Mouse (Mus musculus) kidney, embryonic 16.5 days (tissue): ENCODE results near the gene Prmt7. TPM values are rescaled to one million over a fixed set of nuclear protein-coding genes. Genes with fewer than 3 reads are reported as not detected.

Experiments used
- ATAC-seq: fragments of 200-750 bp; cut with Nextera tagmentation; 2 replicates; pipeline ENCODE4 v1.8.0; 2017; ENCODE audit warnings: moderate TSS enrichment; ENCODE audit not compliant: low FRiP score, low TSS enrichment
- H3K27ac ChIP-seq: fragments of 300-500 bp; sonication (generic); 2 replicates; pipeline ENCODE4 v1.5.1; 2014; ENCODE audit warnings: low read length
- H3K27me3 ChIP-seq: fragments of 300-500 bp; sonication (generic); 2 replicates; pipeline ENCODE4 v1.6.1; 2014; ENCODE audit warnings: low read length, control low read depth, mixed read lengths; ENCODE audit not compliant: insufficient read depth
- H3K36me3 ChIP-seq: fragments of 300-500 bp; sonication (generic); 2 replicates; pipeline ENCODE4 v1.6.1; 2014; ENCODE audit warnings: low read length, control low read depth, mixed read lengths; ENCODE audit not compliant: insufficient read depth
- H3K4me1 ChIP-seq: fragments of 300-500 bp; sonication (generic); 2 replicates; pipeline ENCODE4 v1.6.1; 2014; ENCODE audit warnings: low read length, control low read depth, mixed read lengths; ENCODE audit not compliant: insufficient read depth
- H3K4me2 ChIP-seq: fragments of 300-500 bp; sonication (generic); replicated peaks from 2 replicates; pipeline ENCODE4 v1.6.1; 2014; ENCODE audit warnings: low read depth, low read length
- H3K4me3 ChIP-seq: fragments of 300-500 bp; sonication (generic); 2 replicates; pipeline ENCODE4 v1.5.1; 2014; ENCODE audit warnings: mild to moderate bottlenecking, low read length
- H3K9ac ChIP-seq: fragments of 300-500 bp; sonication (generic); replicated peaks from 2 replicates; pipeline ENCODE4 v1.6.1; 2014; ENCODE audit warnings: low read length
- H3K9me3 ChIP-seq: fragments of 300-500 bp; sonication (generic); 2 replicates; pipeline ENCODE4 v1.6.1; 2016; ENCODE audit warnings: low read length, control low read depth
- WGBS: fragments of 180-500 bp; shearing (Covaris S2); extraction: QIAGEN DNeasy Blood & Tissue Kit; methylation state at CpG from one replicate; pipeline ENCODE4 v1.1.7; 2014; 5-methylcytosine and 5-hydroxymethylcytosine counted together
- polyA plus RNA-seq: library from polyadenylated mRNA; unstranded; fragments of >200 nt; fragmentation: Nextera tagmentation; extraction: Ambion mirVana; gene quantifications from 2 replicates; pipeline ENCODE4 v1.2.1, GENCODE M21; 2015

The Prmt7 gene
- polyA plus RNA-seq, 1 experiment from 2014 or later, result 54.8 TPM

- WGBS, result 3% methylated on average over 13 of the region's 13 CpGs
- peaks cover 25% of the 10 kb centered on the region for H3K36me3 ChIP-seq
- ATAC-seq, result no peak
These were observed 685 bp downstream of the Prmt7 start for GRCm38 (mm10) chr8:106211421-106211820.

GRCm38 (mm10) chr8:106213959-106214358, 3.2 kb downstream of the Prmt7 start:
- H3K27ac ChIP-seq, result no peak overlapping the region
- ATAC-seq, result no peak
- WGBS, result 90% methylated on average over 3 of the region's 3 CpGs
- no peak overlapping the region for H3K4me3 ChIP-seq
- H3K4me2 ChIP-seq, result no peak overlapping the region
- no peaks in the 10 kb centered on the region for H3K9me3 ChIP-seq
- H3K27me3 ChIP-seq, result no peaks in the 10 kb centered on the region
- H3K4me1 ChIP-seq, result peaks cover 8% of the 10 kb centered on the region
- peaks cover 29% of the 10 kb centered on the region for H3K36me3 ChIP-seq
- no peak overlapping the region for H3K9ac ChIP-seq

More at GRCm38 (mm10) chr8:106211421-106211820, 685 bp downstream of the Prmt7 start:
- peaks cover 8% of the 10 kb centered on the region for H3K4me1 ChIP-seq
- H3K27me3 ChIP-seq, result no peaks in the 10 kb centered on the region
- peak overlapping the region; percentile 77 for H3K4me2 ChIP-seq
- peak overlapping the region; percentile 78 for H3K4me3 ChIP-seq
- H3K9ac ChIP-seq, result peak overlapping the region; percentile 82
- peak overlapping the region; percentile 91; the same call in 1 of the 2 replicates for H3K27ac ChIP-seq
- no peaks in the 10 kb centered on the region for H3K9me3 ChIP-seq

- Histone ChIP-seq H3K4me2 (no peak overlapping the region), H3K27ac (no peak overlapping the region), H3K27me3 (no peaks in the 10 kb centered on the region), H3K36me3 (peaks cover 49% of the 10 kb centered on the region), H3K9me3 (no peaks in the 10 kb centered on the region), H3K4me1 (no peaks in the 10 kb centered on the region), H3K4me3 (no peak overlapping the region), H3K9ac (no peak overlapping the region)
- WGBS, result 95% methylated on average over 3 of the region's 3 CpGs
- no peak for ATAC-seq
These were observed 8.9 kb downstream of the Prmt7 start for GRCm38 (mm10) chr8:106219620-106220019.

GRCm38 (mm10) chr8:106226589-106226988, 15.9 kb downstream of the Prmt7 start:
- Histone ChIP-seq H3K9me3 (no peaks in the 10 kb centered on the region), H3K4me1 (no peaks in the 10 kb centered on the region), H3K9ac (no peak overlapping the region), H3K4me3 (no peak overlapping the region), H3K27me3 (no peaks in the 10 kb centered on the region), H3K4me2 (no peak overlapping the region), H3K27ac (no peak overlapping the region), H3K36me3 (peaks cover 43% of the 10 kb centered on the region)
- 48% methylated on average over 9 of the region's 9 CpGs for WGBS
- ATAC-seq, result no peak

DNA sequence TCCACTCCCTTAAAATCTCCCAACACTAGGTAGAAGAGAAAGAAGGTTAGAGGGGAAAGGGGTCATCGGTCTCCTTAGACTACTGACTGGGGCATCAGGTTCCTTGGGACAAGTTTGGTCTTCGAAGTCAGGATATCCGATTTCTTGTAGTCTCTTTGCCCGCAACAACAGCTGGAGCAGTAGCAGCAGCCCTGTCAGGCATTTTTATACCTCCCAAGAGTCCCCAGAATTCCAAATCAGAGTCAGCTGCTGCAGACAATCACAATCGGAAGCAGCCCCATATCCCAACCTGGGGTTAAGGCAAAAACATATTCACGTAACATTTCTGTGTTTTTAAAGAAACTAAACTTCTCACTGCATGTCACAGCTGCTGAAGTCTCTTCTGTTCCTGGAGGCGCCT, 20.8 kb downstream of the Prmt7 start:
- Histone ChIP-seq H3K27ac (no peak overlapping the region), H3K4me2 (no peak overlapping the region), H3K9ac (no peak overlapping the region), H3K4me1 (no peaks in the 10 kb centered on the region), H3K27me3 (no peaks in the 10 kb centered on the region), H3K4me3 (no peak overlapping the region), H3K9me3 (no peaks in the 10 kb centered on the region), H3K36me3 (peaks cover 39% of the 10 kb centered on the region)
- no peak for ATAC-seq
- WGBS, result 57% methylated on average over 7 of the region's 7 CpGs

GRCm38 (mm10) chr8:106232751-106233150, 22.0 kb downstream of the Prmt7 start:
- no peak for ATAC-seq
- peaks cover 36% of the 10 kb centered on the region for H3K36me3 ChIP-seq
- H3K4me3 ChIP-seq, result no peak overlapping the region
- no peaks in the 10 kb centered on the region for H3K4me1 ChIP-seq
- H3K27ac ChIP-seq, result no peak overlapping the region
- H3K9ac ChIP-seq, result no peak overlapping the region
- 53% methylated on average over 3 of the region's 3 CpGs for whole genome bisulfite sequencing
- H3K9me3 ChIP-seq, result no peaks in the 10 kb centered on the region
- H3K4me2 ChIP-seq, result no peak overlapping the region
- no peaks in the 10 kb centered on the region for H3K27me3 ChIP-seq

DNA sequence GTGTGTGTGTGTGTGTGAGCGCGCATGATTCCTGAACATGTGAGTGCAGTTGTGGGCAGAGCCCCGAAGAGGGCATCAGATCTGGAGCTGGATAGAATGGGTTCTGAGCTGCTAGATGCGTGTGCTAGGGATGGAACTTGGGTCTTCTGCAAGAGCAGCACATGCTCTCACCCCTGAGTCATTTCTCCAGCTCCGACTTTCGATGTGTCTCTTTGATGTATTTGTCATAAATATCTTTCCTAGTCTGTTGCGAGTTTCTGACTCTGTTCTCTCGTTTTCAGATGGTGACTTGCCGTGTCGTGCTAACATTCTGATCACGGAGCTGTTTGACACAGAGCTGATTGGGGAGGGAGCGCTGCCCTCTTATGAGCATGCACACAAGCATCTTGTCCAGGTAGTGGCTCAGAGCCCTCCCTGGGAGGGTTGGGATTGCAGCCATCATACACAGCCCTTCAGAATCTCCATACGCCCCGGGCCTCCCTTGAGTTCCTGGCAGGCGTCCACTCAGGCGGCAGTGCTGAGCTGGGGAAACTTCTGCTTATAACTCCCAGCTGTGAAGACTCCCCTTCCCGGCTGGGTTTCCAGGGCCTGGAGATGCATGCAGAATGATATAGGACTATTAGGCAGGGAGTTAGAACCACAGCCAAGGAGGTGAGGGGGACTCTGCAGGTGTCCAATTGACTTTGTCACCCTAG, 24.0 kb downstream of the Prmt7 start:
- H3K36me3 ChIP-seq, result peaks cover 30% of the 10 kb centered on the region
- H3K9ac ChIP-seq, result no peak overlapping the region
- no peak overlapping the region for H3K27ac ChIP-seq
- no peak overlapping the region for H3K4me3 ChIP-seq
- H3K4me2 ChIP-seq, result no peak overlapping the region
- H3K9me3 ChIP-seq, result no peaks in the 10 kb centered on the region
- no peaks in the 10 kb centered on the region for H3K4me1 ChIP-seq
- ATAC-seq, result no peak
- H3K27me3 ChIP-seq, result no peaks in the 10 kb centered on the region
- 85% methylated on average over 17 of the region's 17 CpGs for WGBS

GRCm38 (mm10) chr8:106237106-106237505, 26.4 kb downstream of the Prmt7 start:
- 86% methylated on average over 5 of the region's 5 CpGs for WGBS
- Histone ChIP-seq H3K9me3 (no peaks in the 10 kb centered on the region), H3K27me3 (no peaks in the 10 kb centered on the region), H3K4me3 (no peak overlapping the region), H3K9ac (no peak overlapping the region), H3K4me1 (no peaks in the 10 kb centered on the region), H3K4me2 (no peak overlapping the region), H3K36me3 (peaks cover 36% of the 10 kb centered on the region), H3K27ac (no peak overlapping the region)
- ATAC-seq, result no peak

GRCm38 (mm10) chr8:106250186-106250585, 39.5 kb downstream of the Prmt7 start:
- Histone ChIP-seq H3K27me3 (no peaks in the 10 kb centered on the region), H3K4me1 (no peaks in the 10 kb centered on the region), H3K9me3 (no peaks in the 10 kb centered on the region), H3K4me3 (no peak overlapping the region), H3K36me3 (peaks cover 53% of the 10 kb centered on the region), H3K4me2 (no peak overlapping the region), H3K9ac (no peak overlapping the region), H3K27ac (no peak overlapping the region)
- 60% methylated on average over 4 of the region's 4 CpGs for WGBS
- ATAC-seq, result no peak

DNA sequence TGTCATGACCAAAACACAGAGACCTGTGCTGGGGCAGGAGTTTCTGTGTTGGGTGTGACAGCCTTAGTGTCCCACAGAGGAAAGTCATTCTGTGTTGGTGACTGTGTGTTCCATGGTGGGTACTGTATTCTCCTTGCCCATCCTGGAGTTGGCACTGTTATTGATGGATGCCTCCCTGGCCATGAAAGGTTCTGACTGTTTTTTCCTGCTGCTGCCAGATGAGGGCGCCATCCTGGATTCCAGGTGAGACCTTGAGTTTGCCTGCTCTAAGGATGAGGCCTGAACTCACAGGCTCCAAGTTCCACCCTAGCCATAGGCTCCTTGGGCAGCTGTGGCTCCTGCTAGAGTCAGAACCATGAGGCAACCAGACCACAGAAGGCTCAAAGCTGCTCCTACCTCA, 47.4 kb downstream of the Prmt7 start:
- WGBS, result 50% methylated on average over 1 of the region's 1 CpGs
- no peaks in the 10 kb centered on the region for H3K4me1 ChIP-seq
- peaks cover 3% of the 10 kb centered on the region; the same call in 1 of the 2 replicates for H3K36me3 ChIP-seq
- H3K27ac ChIP-seq, result no peak overlapping the region
- ATAC-seq, result no peak
- no peak overlapping the region for H3K4me3 ChIP-seq
- H3K9me3 ChIP-seq, result no peaks in the 10 kb centered on the region
- H3K9ac ChIP-seq, result no peak overlapping the region
- H3K4me2 ChIP-seq, result no peak overlapping the region
- no peaks in the 10 kb centered on the region for H3K27me3 ChIP-seq
